7 mouse cellular contexts compared by ENCODE assay signal in genomic region chr10:106468956-106469721, GRCm38 (mm10). TPM values are rescaled to one million over a fixed set of nuclear protein-coding genes. Genes with fewer than 3 reads are reported as not detected.
DNase-seq lines count a peak whose midpoint lies in the region; ATAC-seq lines count a peak whose summit lies in the region.

No protein-coding gene starts in this region.

- DNase-seq in cerebellum, adult 11-12 months = peak; percentile 90
- DNase-seq in embryonic facial prominence, embryonic 10.5 days (ENCODE audit: low spot score) = peak; percentile 23
- peak; percentile 63 for DNase-seq in retina, embryonic 14.5 days (ENCODE audit: low spot score)

- peaks cover 45% of the 10 kb centered on the region for H3K27me3 ChIP-seq in embryonic facial prominence, embryonic 10.5 days (replicated peaks; ENCODE audit: low read depth, poor library complexity, severe bottlenecking)
- peaks cover 34% of the 10 kb centered on the region for H3K27me3 ChIP-seq in heart, embryonic 13.5 days (replicated peaks)
- H3K27me3 ChIP-seq in kidney, embryonic 16.5 days (ENCODE audit: insufficient read depth, low read length) = peaks cover 30% of the 10 kb centered on the region
- peaks cover 31% of the 10 kb centered on the region for H3K27me3 ChIP-seq in limb, embryonic 12.5 days

- H3K36me3 ChIP-seq in embryonic facial prominence, embryonic 10.5 days (replicated peaks) = no peaks in the 10 kb centered on the region
- H3K36me3 ChIP-seq in heart, embryonic 13.5 days = no peaks in the 10 kb centered on the region
- H3K36me3 ChIP-seq in kidney, embryonic 16.5 days (ENCODE audit: insufficient read depth, low read length) = no peaks in the 10 kb centered on the region
- H3K36me3 ChIP-seq in limb, embryonic 12.5 days = no peaks in the 10 kb centered on the region

- no peaks in the 10 kb centered on the region for H3K9me3 ChIP-seq in embryonic facial prominence, embryonic 10.5 days
- H3K9me3 ChIP-seq in heart, embryonic 13.5 days = no peaks in the 10 kb centered on the region
- H3K9me3 ChIP-seq in kidney, embryonic 16.5 days (ENCODE audit: low read length) = no peaks in the 10 kb centered on the region
- no peaks in the 10 kb centered on the region for H3K9me3 ChIP-seq in limb, embryonic 12.5 days

- peak overlapping the region; percentile 77 for H3K4me2 ChIP-seq in heart, embryonic 13.5 days
- H3K4me2 ChIP-seq in kidney, embryonic 16.5 days (replicated peaks; ENCODE audit: low read depth, low read length) = peak overlapping the region; percentile 78
- peak overlapping the region; percentile 86 for H3K4me2 ChIP-seq in limb, embryonic 12.5 days

- no peak overlapping the region for H3K9ac ChIP-seq in heart, embryonic 13.5 days
- no peak overlapping the region for H3K9ac ChIP-seq in kidney, embryonic 16.5 days (replicated peaks; ENCODE audit: low read length)
- no peak overlapping the region for H3K9ac ChIP-seq in limb, embryonic 12.5 days (replicated peaks)

- ATAC-seq in heart, embryonic 13.5 days (ENCODE audit: extremely low read depth, insufficient number of reproducible peaks, low FRiP score, low TSS enrichment) = no peak
- ATAC-seq in kidney, embryonic 16.5 days (ENCODE audit: low FRiP score, low TSS enrichment) = peak; percentile 56; the same call in 1 of the 2 replicates
- ATAC-seq in limb, embryonic 12.5 days (ENCODE audit: insufficient number of reproducible peaks, insufficient read depth, low FRiP score, low TSS enrichment, low read depth) = no peak
- ATAC-seq in granulocyte monocyte progenitor cell, adult 5-6 weeks (replicated peaks; ENCODE audit: poor library complexity, severe bottlenecking) = no peak

- H3K4me3 ChIP-seq in embryonic facial prominence, embryonic 10.5 days = peak overlapping the region; percentile 64
- H3K4me3 ChIP-seq in heart, embryonic 13.5 days = peak overlapping the region; percentile 57
- H3K4me3 ChIP-seq in kidney, embryonic 16.5 days (ENCODE audit: low read length) = peak overlapping the region; percentile 56
- peak overlapping the region; percentile 51 for H3K4me3 ChIP-seq in limb, embryonic 12.5 days (replicated peaks)

- H3K4me1 ChIP-seq in embryonic facial prominence, embryonic 10.5 days = peaks cover 15% of the 10 kb centered on the region
- peaks cover 4% of the 10 kb centered on the region; the same call in 1 of the 2 replicates for H3K4me1 ChIP-seq in heart, embryonic 13.5 days
- H3K4me1 ChIP-seq in kidney, embryonic 16.5 days (ENCODE audit: insufficient read depth, low read length) = no peaks in the 10 kb centered on the region
- H3K4me1 ChIP-seq in limb, embryonic 12.5 days (replicated peaks) = 0 out of 2 replicates have a peak, but pooled peaks cover 5% of the 10 kb centered on the region

- WGBS in embryonic facial prominence, embryonic 10.5 days = 3% methylated on average over 19 of the region's 19 CpGs
- 5% methylated on average over 19 of the region's 19 CpGs for WGBS in heart, embryonic 13.5 days
- WGBS in kidney, embryonic 16.5 days = 3% methylated on average over 19 of the region's 19 CpGs
- WGBS in limb, embryonic 12.5 days = 3% methylated on average over 19 of the region's 19 CpGs

- no peak overlapping the region for H3K27ac ChIP-seq in embryonic facial prominence, embryonic 10.5 days (replicated peaks)
- H3K27ac ChIP-seq in heart, embryonic 13.5 days (replicated peaks) = no peak overlapping the region
- no peak overlapping the region for H3K27ac ChIP-seq in kidney, embryonic 16.5 days (ENCODE audit: low read length)
- H3K27ac ChIP-seq in limb, embryonic 12.5 days = no peak overlapping the region

RNA-seq across cellular contexts. Expression of gene Ppfia2, which starts 1.0 kb away (rescaled TPM):
- polyA plus RNA-seq in embryonic facial prominence, embryonic 10.5 days (2016; fragmentation: Nextera tagmentation; extraction: Ambion mirVana) = 0.64 and 0.82 TPM in 2 replicates
- 0.19 and 0.29 TPM in 2 replicates for polyA plus RNA-seq in heart, embryonic 13.5 days (2015; fragmentation: Nextera tagmentation; extraction: Ambion mirVana)
- 0.30 and 0.42 TPM in 2 replicates for polyA plus RNA-seq in kidney, embryonic 16.5 days (2015; fragmentation: Nextera tagmentation; extraction: Ambion mirVana)
- 0.24 and 0.27 TPM in 2 replicates for polyA plus RNA-seq in limb, embryonic 12.5 days (2016; fragmentation: Nextera tagmentation; extraction: Ambion mirVana)
- not detected in 2 replicates for total RNA-seq in granulocyte monocyte progenitor cell, adult 5-6 weeks (2014; fragmentation: Nextera tagmentation)
- not detected in 2 replicates for total RNA-seq in granulocyte monocyte progenitor cell, adult 5-6 weeks (2017)

Comparison
In these comparisons a context has a peak if more than half of its experiments do, and no peak if none do; other contexts are left out.
1. DNase-seq: peak in every context shown above with its lines; median percentile 90 in cerebellum, adult 11-12 months; 63 in retina, embryonic 14.5 days; 23 in embryonic facial prominence, embryonic 10.5 days.